Mouse (Mus musculus) heart, embryonic 10.5 days (tissue): ENCODE measurements around the gene Kcng1. TPM values are rescaled to one million over a fixed set of nuclear protein-coding genes. Genes with fewer than 3 reads are reported as not detected.

Experiments used
- DNase-seq: peaks from one replicate; pipeline ENCODE4 v3.0.0-alpha.2; 2017; ENCODE audit warnings: low spot score
- H3K27ac ChIP-seq: fragments of 300-500 bp; sonication (generic); 2 replicates; pipeline ENCODE4 v1.5.1; 2016; ENCODE audit warnings: mild to moderate bottlenecking
- H3K27me3 ChIP-seq: fragments of 300-500 bp; sonication (generic); 2 replicates; pipeline ENCODE4 v1.6.1; 2016; ENCODE audit warnings: mild to moderate bottlenecking; ENCODE audit not compliant: poor library complexity, insufficient read depth, severe bottlenecking
- H3K36me3 ChIP-seq: fragments of 300-500 bp; sonication (generic); 2 replicates; pipeline ENCODE4 v1.6.1; 2016; ENCODE audit warnings: mild to moderate bottlenecking, moderate library complexity
- H3K4me1 ChIP-seq: fragments of 300-500 bp; sonication (generic); 2 replicates; pipeline ENCODE4 v1.6.1; 2016; ENCODE audit warnings: mild to moderate bottlenecking
- H3K4me3 ChIP-seq: fragments of 300-500 bp; sonication (generic); 2 replicates; pipeline ENCODE4 v1.5.1; 2016; ENCODE audit warnings: mild to moderate bottlenecking, moderate library complexity
- H3K9me3 ChIP-seq: fragments of 300-500 bp; sonication (generic); 2 replicates; pipeline ENCODE4 v1.6.1; 2016; ENCODE audit warnings: mild to moderate bottlenecking, moderate library complexity
- whole genome bisulfite sequencing: fragments of 180-500 bp; shearing (Covaris S2); methylation state at CpG from one replicate; pipeline ENCODE4 v1.1.7; 2016; 5-methylcytosine and 5-hydroxymethylcytosine counted together
- polyA plus RNA-seq: library from polyadenylated mRNA; unstranded; fragments of >200 nt; fragmentation: Nextera tagmentation; extraction: Ambion mirVana; gene quantifications from 2 replicates; pipeline ENCODE4 v1.2.1, GENCODE M21; 2016

Kcng1 gene
- polyA plus RNA-seq, 1 experiment from 2014 or later = 2.6 TPM

GRCm38 (mm10) chr2:168229116-168230025 lies 52.2 kb downstream of the Kcng1 start:
- H3K36me3 ChIP-seq = peaks cover 48% of the 10 kb centered on the region
- peaks cover 31% of the 10 kb centered on the region for H3K4me1 ChIP-seq
- no peak for DNase-seq
- H3K4me3 ChIP-seq = peak overlapping the region; percentile 96
- H3K27ac ChIP-seq = peak overlapping the region; percentile 97
- 17% methylated on average over 41 of the region's 41 CpGs for WGBS
- no peaks in the 10 kb centered on the region for H3K27me3 ChIP-seq
- no peaks in the 10 kb centered on the region for H3K9me3 ChIP-seq

GRCm38 (mm10) chr2:168223326-168223725 lies 58.2 kb downstream of the Kcng1 start:
- H3K4me1 ChIP-seq = peaks cover 7% of the 10 kb centered on the region; the same call in 1 of the 2 replicates
- H3K27ac ChIP-seq = no peak overlapping the region
- H3K27me3 ChIP-seq = no peaks in the 10 kb centered on the region
- DNase-seq = no peak
- 86% methylated on average over 6 of the region's 6 CpGs for WGBS
- peaks cover 79% of the 10 kb centered on the region for H3K36me3 ChIP-seq
- no peaks in the 10 kb centered on the region for H3K9me3 ChIP-seq
- H3K4me3 ChIP-seq = no peak overlapping the region

DNA sequence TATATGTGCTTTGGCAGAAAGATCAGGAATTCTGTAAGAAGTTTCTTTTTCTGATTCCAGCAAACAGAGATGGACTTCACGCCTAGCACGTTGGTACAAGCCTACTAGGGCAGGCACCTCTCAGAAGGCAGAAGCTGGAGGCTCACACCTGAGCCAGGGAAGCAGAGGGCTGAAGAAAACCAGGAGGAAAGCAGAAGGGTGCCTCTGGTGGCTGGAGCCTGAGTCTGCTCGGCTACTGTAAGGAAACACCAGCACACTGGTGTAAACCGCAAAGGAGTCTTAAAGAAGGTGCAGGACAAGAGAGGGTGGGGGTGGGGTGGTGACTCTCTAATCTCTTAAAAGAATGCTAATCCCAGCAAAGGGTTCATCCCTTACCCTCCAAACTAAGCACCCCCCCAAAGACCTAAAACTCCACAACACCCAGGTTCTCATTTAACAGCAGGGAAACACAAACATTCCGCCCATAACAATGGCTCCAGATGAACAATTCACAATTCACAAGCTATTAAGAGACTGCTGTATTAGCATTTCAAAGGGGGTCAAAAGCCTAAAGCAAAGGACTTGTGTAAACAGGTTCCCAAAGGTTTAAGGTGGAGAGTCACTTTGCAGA lies 67.6 kb downstream of the Kcng1 start:
- Histone ChIP-seq H3K4me1 (0 out of 2 replicates have a peak, but pooled peaks cover 13% of the 10 kb centered on the region), H3K9me3 (no peaks in the 10 kb centered on the region), H3K27me3 (no peaks in the 10 kb centered on the region), H3K27ac (no peak overlapping the region), H3K4me3 (no peak overlapping the region), H3K36me3 (peaks cover 92% of the 10 kb centered on the region)
- no peak for DNase-seq
- 56% methylated on average over 5 of the region's 5 CpGs for WGBS

Other genes with a start within 250 kb of the Kcng1 start
- 12.2 and 15.0 TPM in 2 replicates for gene Pard6b, start 200.7 kb downstream of the Kcng1 start, polyA plus RNA-seq
- gene Adnp, start 74.6 kb downstream of the Kcng1 start, polyA plus RNA-seq = 2.2 and 2.5 TPM in 2 replicates
- gene Gm20716, start 51.4 kb downstream of the Kcng1 start, polyA plus RNA-seq = 12.5 and 16.6 TPM in 2 replicates
- gene Dpm1, start 51.1 kb downstream of the Kcng1 start, polyA plus RNA-seq = 79.5 and 84.1 TPM in 2 replicates
- 5.3 and 7.3 TPM in 2 replicates for gene Mocs3, start 51.1 kb downstream of the Kcng1 start, polyA plus RNA-seq